Mouse (Mus musculus) CH12.LX (cell line): ENCODE measurements around the gene Prg4.

ENCODE experiments used
- BHLHE40 ChIP-seq: IDR thresholded peaks from 2 replicates; pipeline ENCODE4 v1.6.1; 2011; ENCODE audit warnings: mild to moderate bottlenecking, low read depth, low read length, improper control_type of control experiment
- CHD2 ChIP-seq: IDR thresholded peaks from 2 replicates; pipeline ENCODE4 v1.6.1; 2011; ENCODE audit warnings: low read length, improper control_type of control experiment
- CTCF ChIP-seq, 2 experiments: IDR thresholded peaks in 1 of 2; conservative IDR thresholded peaks in 1 of 2; 2 replicates each; pipeline ENCODE4 v1.5.1; 2011 to 2012; ENCODE audit warnings: low read depth in 2 of 2, low read length in 2 of 2, improper control_type of control experiment in 1 of 2, inconsistent platforms in 1 of 2, mild to moderate bottlenecking in 1 of 2, moderate library complexity in 1 of 2
- E2F4 ChIP-seq: IDR thresholded peaks from 2 replicates; pipeline ENCODE4 v1.6.1; 2011; ENCODE audit warnings: low read depth, low read length, improper control_type of control experiment; ENCODE audit not compliant: insufficient replicate concordance
- EP300 ChIP-seq: IDR thresholded peaks from 2 replicates; pipeline ENCODE4 v1.6.1; 2011; ENCODE audit warnings: low read length, improper control_type of control experiment
- KAT2A ChIP-seq: IDR thresholded peaks from 2 replicates; pipeline ENCODE4 v1.6.1; 2012; ENCODE audit warnings: low read length, improper control_type of control experiment, inconsistent platforms; ENCODE audit not compliant: insufficient replicate concordance
- MAX ChIP-seq: IDR thresholded peaks from 2 replicates; pipeline ENCODE4 v1.6.1; 2011; ENCODE audit warnings: low read length, improper control_type of control experiment
- NELFE ChIP-seq: IDR thresholded peaks from 2 replicates; pipeline ENCODE4 v1.6.1; 2011; ENCODE audit warnings: low read depth, low read length, improper control_type of control experiment
- PAX5 ChIP-seq: IDR thresholded peaks from 2 replicates; pipeline ENCODE4 v1.6.1; 2012; ENCODE audit warnings: low read length, inconsistent platforms, mixed read lengths
- POLR2A ChIP-seq: IDR thresholded peaks from 2 replicates; pipeline ENCODE4 v1.6.1; 2011; ENCODE audit warnings: low read depth, mild to moderate bottlenecking, improper control_type of control experiment, low read length
- TBP ChIP-seq: conservative IDR thresholded peaks from 2 replicates; pipeline ENCODE4 v1.6.1; 2011; ENCODE audit warnings: low read depth, low read length, improper control_type of control experiment
- TCF12 ChIP-seq: IDR thresholded peaks from 2 replicates; pipeline ENCODE4 v1.6.1; 2014; ENCODE audit warnings: low read depth, mild to moderate bottlenecking, inconsistent platforms, low read length, improper control_type of control experiment
- USF1 ChIP-seq: IDR thresholded peaks from 2 replicates; pipeline ENCODE4 v1.6.1; 2014; ENCODE audit warnings: low read depth, mild to moderate bottlenecking, inconsistent platforms, low read length, improper control_type of control experiment
- ZMIZ1 ChIP-seq: IDR thresholded peaks from 2 replicates; pipeline ENCODE4 v1.6.1; 2012; ENCODE audit warnings: low read depth, mild to moderate bottlenecking, inconsistent platforms, low read length, improper control_type of control experiment

- TF ChIP-seq POLR2A (no peak), CHD2 (no peak), CTCF (conservative IDR thresholded peaks at IDR 0.05 in 1 of 2, IDR thresholded peaks at IDR 0.05 in 1 of 2; ENCODE audit: low read depth in 2 of 2, low read length in 2 of 2) (no peak), E2F4 (no peak), MAX (no peak), KAT2A (no peak), USF1 (no peak), BHLHE40 (no peak), EP300 (no peak), ZMIZ1 (no peak), PAX5 (no peak), TCF12 (no peak), TBP (no peak), NELFE (no peak)
Observed at GRCm38 (mm10) chr1:150416006-150416405, 50.0 kb downstream of the Prg4 start.
